Mouse (Mus musculus): Measurements from ENCODE around the gene E2f4.

GRCm38 (mm10) chr8:105258911-105259720, 38.3 kb upstream of the E2f4 start:
- no peak for TF ChIP-seq POLR2A (IDR thresholded peaks at IDR 0.05; ENCODE audit: low read depth, low read length)
- TF ChIP-seq USF2 (conservative IDR thresholded peaks at IDR 0.05; ENCODE audit: low read depth, low read length): no peak
- TF ChIP-seq MAFK (IDR thresholded peaks at IDR 0.05; ENCODE audit: insufficient replicate concordance, low read length): no peak
- no peak for TF ChIP-seq MAX (IDR thresholded peaks at IDR 0.05; ENCODE audit: low read length)

Data from CH12.LX (cell line).